Mouse (Mus musculus): ENCODE data around the gene Nipal4. TPM values are rescaled to one million over a fixed set of nuclear protein-coding genes. Genes with fewer than 3 reads are reported as not detected.

Gene Nipal4
- polyA plus RNA-seq, 1 experiment from 2014 or later: 1.4 TPM

DNA sequence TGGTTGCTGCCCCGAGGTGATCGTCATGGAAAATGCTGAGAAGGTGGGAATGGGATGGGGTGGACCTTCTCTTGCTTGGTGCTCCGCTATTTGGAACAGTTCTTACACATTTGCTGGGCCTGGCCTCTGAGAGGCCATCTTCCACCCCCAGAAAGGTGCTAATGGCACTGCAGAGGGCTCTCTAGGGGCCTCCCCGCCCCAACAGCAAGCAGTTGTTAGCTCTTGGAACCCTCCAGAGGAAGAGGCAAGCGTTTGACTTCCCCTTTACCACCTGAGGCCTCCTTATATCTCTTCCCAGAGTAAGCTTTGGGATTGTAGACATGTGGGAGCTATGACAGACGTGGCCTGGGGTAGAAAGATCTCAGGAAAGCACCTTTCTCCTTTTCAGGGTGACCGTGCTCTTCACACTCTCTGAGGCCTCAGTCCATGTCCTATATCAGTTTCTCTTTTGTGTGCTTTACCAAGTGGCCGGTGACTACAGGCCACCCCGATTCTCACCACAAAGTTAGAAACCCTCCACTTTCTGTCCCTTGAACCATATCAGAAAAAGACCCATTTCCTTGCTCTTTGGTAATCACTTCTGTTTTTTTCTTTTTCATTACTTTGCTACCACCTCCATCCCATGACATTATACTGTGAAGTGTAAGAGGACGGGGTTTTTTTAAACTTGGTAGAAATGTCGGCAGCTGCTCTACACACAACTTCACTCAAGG lies 21.0 kb downstream of the Nipal4 start:
- 86% methylated on average over 11 of the region's 11 CpGs for WGBS
- no peak for ATAC-seq (ENCODE audit: low FRiP score, low read depth)
- H3K27ac ChIP-seq: no peak overlapping the region
- no peak overlapping the region for H3K4me3 ChIP-seq
- peaks cover 53% of the 10 kb centered on the region for H3K36me3 ChIP-seq
- no peaks in the 10 kb centered on the region for H3K27me3 ChIP-seq
- H3K4me1 ChIP-seq: no peaks in the 10 kb centered on the region
- H3K9me3 ChIP-seq: no peaks in the 10 kb centered on the region
- no peak overlapping the region for H3K9ac ChIP-seq
- no peak overlapping the region for H3K4me2 ChIP-seq (replicated peaks)

GRCm38 (mm10) chr11:46143342-46143741 lies 23.0 kb downstream of the Nipal4 start:
- Histone ChIP-seq H3K9ac (no peak overlapping the region), H3K4me2 (replicated peaks) (no peak overlapping the region), H3K4me3 (no peak overlapping the region), H3K4me1 (no peaks in the 10 kb centered on the region), H3K27ac (no peak overlapping the region), H3K9me3 (no peaks in the 10 kb centered on the region), H3K36me3 (peaks cover 73% of the 10 kb centered on the region), H3K27me3 (no peaks in the 10 kb centered on the region)
- ATAC-seq (ENCODE audit: low FRiP score, low read depth): no peak
- WGBS: 88% methylated on average over 6 of the region's 6 CpGs

GRCm38 (mm10) chr11:46134899-46135298 lies 31.4 kb downstream of the Nipal4 start:
- Histone ChIP-seq H3K27ac (no peak overlapping the region), H3K9ac (no peak overlapping the region), H3K36me3 (peaks cover 78% of the 10 kb centered on the region), H3K9me3 (no peaks in the 10 kb centered on the region), H3K4me1 (no peaks in the 10 kb centered on the region), H3K4me3 (no peak overlapping the region), H3K4me2 (replicated peaks) (no peak overlapping the region), H3K27me3 (no peaks in the 10 kb centered on the region)
- 92% methylated on average over 2 of the region's 2 CpGs for WGBS
- ATAC-seq (ENCODE audit: low FRiP score, low read depth): no peak

- Histone ChIP-seq H3K27ac (no peak overlapping the region), H3K9me3 (no peaks in the 10 kb centered on the region), H3K4me2 (replicated peaks) (no peak overlapping the region), H3K4me1 (no peaks in the 10 kb centered on the region), H3K9ac (no peak overlapping the region), H3K27me3 (no peaks in the 10 kb centered on the region), H3K4me3 (no peak overlapping the region), H3K36me3 (peaks cover 70% of the 10 kb centered on the region)
- no peak for ATAC-seq (ENCODE audit: low FRiP score, low read depth)
- 92% methylated on average over 17 of the region's 17 CpGs for WGBS
These were observed 35.0 kb downstream of the Nipal4 start for GRCm38 (mm10) chr11:46131022-46131986.

DNA sequence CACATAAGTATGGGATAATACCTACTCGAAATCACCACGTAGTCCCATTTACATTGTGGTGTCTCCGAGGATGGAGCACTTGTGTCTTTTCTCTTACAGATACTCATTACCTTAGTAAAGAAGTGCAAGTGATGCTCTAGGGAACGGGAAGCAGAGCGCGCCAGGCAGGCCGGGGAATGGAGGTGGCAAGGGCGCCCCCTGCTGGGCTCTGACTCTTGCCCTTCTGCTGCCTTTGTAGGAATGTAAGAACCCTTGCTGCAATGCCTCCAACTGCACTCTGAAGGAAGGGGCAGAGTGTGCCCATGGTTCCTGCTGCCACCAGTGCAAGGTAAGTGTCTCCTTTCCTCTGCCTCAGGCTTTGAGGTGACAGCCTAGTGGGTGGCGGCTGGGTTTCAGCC lies 37.8 kb downstream of the Nipal4 start:
- H3K9me3 ChIP-seq: no peaks in the 10 kb centered on the region
- WGBS: 70% methylated on average over 9 of the region's 9 CpGs
- H3K27me3 ChIP-seq: no peaks in the 10 kb centered on the region
- H3K4me3 ChIP-seq: no peak overlapping the region
- H3K4me1 ChIP-seq: no peaks in the 10 kb centered on the region
- no peak overlapping the region for H3K9ac ChIP-seq
- H3K4me2 ChIP-seq (replicated peaks): no peak overlapping the region
- ATAC-seq (ENCODE audit: low FRiP score, low read depth): no peak
- H3K27ac ChIP-seq: no peak overlapping the region
- peaks cover 64% of the 10 kb centered on the region for H3K36me3 ChIP-seq

DNA sequence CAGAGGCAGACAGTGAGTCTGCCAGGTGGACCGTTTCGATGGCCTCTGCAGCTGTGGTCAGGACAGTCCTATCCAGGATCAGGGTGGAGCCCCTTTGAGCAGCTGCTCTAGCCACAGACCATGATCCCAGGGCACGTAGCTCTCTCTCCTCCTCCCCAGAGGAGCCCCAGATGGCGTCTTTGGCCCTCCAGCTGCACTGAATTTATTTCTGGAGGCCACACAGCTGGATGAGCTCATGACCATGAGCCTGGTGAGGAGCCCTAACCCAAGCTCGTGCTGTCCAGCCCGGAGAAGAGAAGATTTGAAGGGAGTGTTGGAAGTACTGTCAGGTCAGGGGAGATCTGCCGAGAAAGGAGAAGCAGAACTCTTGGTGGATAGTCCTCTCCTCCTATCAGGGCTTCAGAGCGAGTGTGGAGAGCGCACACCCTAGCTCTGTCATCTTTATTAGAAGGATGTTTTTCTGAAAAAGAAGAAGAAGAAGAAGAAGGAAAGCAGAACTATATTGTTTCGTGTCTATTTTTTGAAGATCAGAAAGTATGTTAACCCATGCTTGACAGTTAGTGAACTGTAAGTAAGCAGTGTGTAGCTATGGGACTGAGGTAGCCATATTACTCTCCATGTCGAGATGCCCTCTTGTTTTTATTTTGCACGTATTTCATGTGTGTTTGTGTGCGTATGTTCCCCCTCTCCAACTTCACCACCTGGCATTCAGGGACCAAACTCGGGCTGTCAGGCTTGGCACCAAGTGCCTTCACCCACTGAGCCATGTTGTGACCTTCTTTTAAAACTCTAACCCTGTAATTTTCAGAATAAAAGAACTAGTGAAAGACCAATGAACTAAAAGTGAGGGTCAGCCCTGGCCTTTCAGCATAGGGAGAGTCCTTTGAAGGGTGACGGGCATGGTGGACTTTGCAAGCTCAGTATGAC lies 38.4 kb downstream of the Nipal4 start:
- Histone ChIP-seq H3K27me3 (no peaks in the 10 kb centered on the region), H3K36me3 (peaks cover 67% of the 10 kb centered on the region), H3K4me1 (no peaks in the 10 kb centered on the region), H3K9me3 (no peaks in the 10 kb centered on the region), H3K9ac (no peak overlapping the region), H3K4me2 (replicated peaks) (no peak overlapping the region), H3K27ac (no peak overlapping the region), H3K4me3 (no peak overlapping the region)
- ATAC-seq (ENCODE audit: low FRiP score, low read depth): peak; percentile 82
- WGBS: 76% methylated on average over 15 of the region's 15 CpGs

DNA sequence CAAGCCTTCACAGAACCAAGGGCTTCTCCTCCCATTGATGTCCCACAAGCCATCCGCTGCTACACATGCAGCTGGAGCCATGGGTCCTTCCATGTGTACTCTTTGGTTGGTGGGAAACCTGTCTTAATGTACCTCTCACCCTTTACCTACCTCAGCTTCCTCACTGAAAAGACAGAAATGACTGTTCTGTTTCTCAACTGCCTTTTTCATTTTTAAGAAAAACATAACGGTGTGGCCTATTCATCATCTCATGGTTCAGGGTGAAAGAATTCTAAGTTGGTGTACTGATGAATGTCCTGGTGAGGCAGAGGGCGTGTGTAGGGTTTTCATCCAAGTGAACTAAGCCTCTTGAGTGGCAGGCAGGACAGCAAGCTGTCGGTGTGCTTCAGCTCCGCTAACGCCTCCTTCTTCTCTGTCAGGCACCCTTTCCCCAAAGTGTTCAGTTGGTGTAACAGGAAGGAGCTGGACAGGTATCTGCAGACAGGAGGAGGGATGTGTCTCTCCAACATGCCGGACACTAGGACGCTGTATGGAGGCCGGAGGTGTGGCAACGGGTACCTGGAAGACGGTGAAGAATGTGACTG lies 39.4 kb downstream of the Nipal4 start:
- Histone ChIP-seq H3K4me2 (replicated peaks) (no peak overlapping the region), H3K9ac (no peak overlapping the region), H3K27me3 (no peaks in the 10 kb centered on the region), H3K9me3 (no peaks in the 10 kb centered on the region), H3K27ac (no peak overlapping the region), H3K4me1 (no peaks in the 10 kb centered on the region), H3K36me3 (peaks cover 75% of the 10 kb centered on the region), H3K4me3 (no peak overlapping the region)
- ATAC-seq (ENCODE audit: low FRiP score, low read depth): no peak
- WGBS: 91% methylated on average over 11 of the region's 11 CpGs

DNA sequence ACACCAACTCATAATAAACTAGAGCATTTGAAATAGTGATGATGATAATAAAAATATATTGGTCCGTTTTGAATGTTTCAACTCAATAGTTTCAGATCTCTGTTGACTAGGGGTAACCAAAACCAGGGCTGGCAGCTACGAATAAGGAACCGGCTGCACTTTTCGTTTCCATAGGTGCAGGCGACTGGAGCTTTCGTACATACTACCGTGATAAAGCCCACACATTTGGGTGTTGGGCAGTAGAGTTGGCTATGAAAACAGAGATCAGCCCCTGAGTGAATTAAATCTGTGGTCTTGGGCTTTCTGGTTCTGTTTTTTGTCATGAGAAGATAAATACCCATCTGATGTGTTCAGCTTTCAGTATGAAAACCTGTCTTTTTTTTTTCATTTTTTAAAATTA lies 40.0 kb downstream of the Nipal4 start:
- ATAC-seq (ENCODE audit: low FRiP score, low read depth): no peak
- no peaks in the 10 kb centered on the region for H3K9me3 ChIP-seq
- H3K4me2 ChIP-seq (replicated peaks): no peak overlapping the region
- H3K36me3 ChIP-seq: peaks cover 75% of the 10 kb centered on the region
- H3K4me1 ChIP-seq: no peaks in the 10 kb centered on the region
- WGBS: 84% methylated on average over 7 of the region's 7 CpGs
- H3K4me3 ChIP-seq: no peak overlapping the region
- H3K27ac ChIP-seq: no peak overlapping the region
- H3K9ac ChIP-seq: no peak overlapping the region
- no peaks in the 10 kb centered on the region for H3K27me3 ChIP-seq

GRCm38 (mm10) chr11:46125835-46126229 lies 40.5 kb downstream of the Nipal4 start:
- Histone ChIP-seq H3K27ac (no peak overlapping the region), H3K4me2 (replicated peaks) (no peak overlapping the region), H3K4me1 (no peaks in the 10 kb centered on the region), H3K4me3 (no peak overlapping the region), H3K9me3 (no peaks in the 10 kb centered on the region), H3K27me3 (no peaks in the 10 kb centered on the region), H3K36me3 (peaks cover 75% of the 10 kb centered on the region), H3K9ac (no peak overlapping the region)
- ATAC-seq (ENCODE audit: low FRiP score, low read depth): no peak
- 92% methylated on average over 7 of the region's 7 CpGs for WGBS

DNA sequence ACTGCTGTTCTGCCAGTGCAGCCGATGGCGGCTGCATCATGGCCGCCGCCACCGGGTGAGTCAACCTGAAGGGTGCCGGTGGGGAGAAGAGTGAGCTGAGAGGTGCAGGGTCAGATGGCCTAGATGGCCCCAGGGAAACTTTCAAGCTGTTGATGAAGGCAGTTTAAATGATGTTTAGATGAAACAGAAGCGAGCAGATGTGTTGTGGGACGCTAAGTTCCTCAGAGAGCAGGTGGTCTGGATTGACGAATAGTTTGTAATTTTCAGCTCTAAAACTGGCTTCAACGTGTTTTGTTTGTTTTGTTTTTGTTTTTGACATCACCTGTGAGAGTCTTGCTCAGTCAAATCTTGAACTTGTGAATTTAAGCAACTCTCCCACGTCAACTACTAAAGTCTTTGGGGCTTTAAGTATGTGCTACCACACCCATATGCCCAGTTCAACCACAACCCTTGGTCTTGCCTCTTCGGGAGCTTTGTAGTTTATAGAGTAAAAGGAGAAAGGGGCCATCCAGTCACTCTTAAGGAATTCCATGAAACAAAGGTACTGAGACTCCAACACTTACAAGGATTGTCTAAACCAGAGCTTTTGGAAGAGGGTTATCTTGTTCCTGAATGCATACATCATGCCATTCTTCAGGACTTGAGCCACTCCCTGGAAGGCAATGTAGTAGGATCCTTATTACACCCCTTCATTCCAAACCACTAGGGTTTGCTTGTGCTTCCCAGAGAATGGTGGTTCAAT lies 41.0 kb downstream of the Nipal4 start:
- H3K4me3 ChIP-seq: no peak overlapping the region
- ATAC-seq (ENCODE audit: low FRiP score, low read depth): no peak
- no peak overlapping the region for H3K9ac ChIP-seq
- H3K9me3 ChIP-seq: no peaks in the 10 kb centered on the region
- no peaks in the 10 kb centered on the region for H3K27me3 ChIP-seq
- H3K4me2 ChIP-seq (replicated peaks): no peak overlapping the region
- H3K36me3 ChIP-seq: peaks cover 71% of the 10 kb centered on the region
- WGBS: 88% methylated on average over 12 of the region's 12 CpGs
- no peak overlapping the region for H3K27ac ChIP-seq
- H3K4me1 ChIP-seq: no peaks in the 10 kb centered on the region

GRCm38 (mm10) chr11:46123328-46123866 lies 42.9 kb downstream of the Nipal4 start:
- peaks cover 14% of the 10 kb centered on the region for H3K4me1 ChIP-seq
- no peak overlapping the region for H3K4me2 ChIP-seq (replicated peaks)
- WGBS: 92% methylated on average over 8 of the region's 8 CpGs
- peaks cover 69% of the 10 kb centered on the region for H3K36me3 ChIP-seq
- no peak overlapping the region for H3K27ac ChIP-seq
- no peak overlapping the region for H3K9ac ChIP-seq
- H3K27me3 ChIP-seq: no peaks in the 10 kb centered on the region
- H3K9me3 ChIP-seq: no peaks in the 10 kb centered on the region
- H3K4me3 ChIP-seq: no peak overlapping the region
- ATAC-seq (ENCODE audit: low FRiP score, low read depth): no peak

All from limb, embryonic 13.5 days (tissue).